Mouse (Mus musculus) stomach, adult 2 months (tissue): ENCODE measurements around the gene Gsdmc4. TPM values are rescaled to one million over a fixed set of nuclear protein-coding genes. Genes with fewer than 3 reads are reported as not detected.

Experiments
- polyA plus RNA-seq: library from polyadenylated mRNA; depleted of rRNA; stranded (reverse); fragments of >200 nt; gene quantifications from 2 replicates; pipeline ENCODE4 v1.2.3, GENCODE M21; 2012; rRNA removed

Gsdmc4 gene
- polyA plus RNA-seq, result 0.36 and 0.62 TPM in 2 replicates

GRCm38 (mm10) chr15:63912197-63912596 lies at the start of gene Gsdmc4:
TSS of gene Gsdmc4 (minus strand) at chr15:63912297.

GRCm38 (mm10) chr15:63878458-63878857 lies 33.6 kb downstream of the Gsdmc4 start, which contains the start of gene Gsdmc3:
TSS of gene Gsdmc3 (minus strand) at chr15:63878558.

Other genes with a start within 250 kb of the Gsdmc4 start
- gene Gsdmc2, start 67.1 kb downstream of the Gsdmc4 start, polyA plus RNA-seq, result 2.0 and 2.8 TPM in 2 replicates
- gene Gsdmc3, start 33.7 kb downstream of the Gsdmc4 start, polyA plus RNA-seq, result 0.44 and 0.84 TPM in 2 replicates
- gene Fam49b, start 148.2 kb upstream of the Gsdmc4 start, polyA plus RNA-seq, result 4.2 and 6.3 TPM in 2 replicates